Mouse (Mus musculus) cerebellum, adult 9-10 months (tissue): ENCODE results near the gene Mdm2.
"Not testable (repeated sequence)": the region's sequence is repeated elsewhere in the genome, so short reads cannot be mapped to it uniquely, and the experiment has no call there.

Experiments
- DNase-seq: peaks from one replicate; pipeline ENCODE4 v3.0.0; 2022

Gene Mdm2

GRCm38 (mm10) chr10:117732184-117732583 is 21.6 kb upstream of the Mdm2 start:
- DNase-seq: no peak

DNA sequence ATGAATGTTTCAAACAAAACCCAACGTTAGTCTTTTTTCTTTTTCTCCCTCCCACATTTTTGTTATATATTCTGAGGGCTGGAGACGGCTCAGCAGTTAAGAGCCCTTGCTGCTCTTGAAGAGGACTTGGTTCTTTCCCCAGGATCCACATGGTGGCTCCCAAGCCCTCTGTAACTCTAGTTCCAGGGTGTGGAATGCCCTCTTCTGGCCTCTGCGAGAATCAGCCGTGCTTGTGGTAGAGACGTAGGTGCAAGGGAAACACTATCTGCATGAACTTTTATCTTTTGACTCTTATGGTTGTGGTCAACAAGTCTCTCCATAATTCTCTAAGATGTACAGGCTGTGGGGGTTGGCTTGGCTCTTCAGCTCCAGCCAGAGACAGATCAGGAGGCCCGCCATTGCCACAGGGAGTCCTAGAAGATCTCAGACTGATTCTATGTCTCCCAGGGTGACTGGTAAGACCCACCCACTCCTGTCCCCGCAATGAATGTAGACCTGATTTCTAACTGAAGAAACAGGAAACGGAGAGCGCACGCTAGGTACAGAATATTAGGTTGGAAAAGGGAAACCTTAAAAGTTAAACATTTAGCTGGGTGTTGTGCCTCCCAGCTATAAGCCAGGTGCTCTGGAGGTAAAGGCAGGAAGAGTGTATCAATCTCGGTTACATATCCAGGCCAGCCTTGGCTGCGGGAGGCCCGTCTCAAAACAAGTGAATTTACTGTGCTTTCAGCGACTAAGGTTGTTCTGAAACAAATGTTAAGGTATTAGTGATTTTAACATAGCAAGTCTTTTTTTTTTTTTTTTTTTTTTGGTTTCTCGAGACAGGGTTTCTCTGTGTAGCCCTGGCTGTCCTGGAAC is 20.9 kb upstream of the Mdm2 start:
- DNase-seq: no peak

DNA sequence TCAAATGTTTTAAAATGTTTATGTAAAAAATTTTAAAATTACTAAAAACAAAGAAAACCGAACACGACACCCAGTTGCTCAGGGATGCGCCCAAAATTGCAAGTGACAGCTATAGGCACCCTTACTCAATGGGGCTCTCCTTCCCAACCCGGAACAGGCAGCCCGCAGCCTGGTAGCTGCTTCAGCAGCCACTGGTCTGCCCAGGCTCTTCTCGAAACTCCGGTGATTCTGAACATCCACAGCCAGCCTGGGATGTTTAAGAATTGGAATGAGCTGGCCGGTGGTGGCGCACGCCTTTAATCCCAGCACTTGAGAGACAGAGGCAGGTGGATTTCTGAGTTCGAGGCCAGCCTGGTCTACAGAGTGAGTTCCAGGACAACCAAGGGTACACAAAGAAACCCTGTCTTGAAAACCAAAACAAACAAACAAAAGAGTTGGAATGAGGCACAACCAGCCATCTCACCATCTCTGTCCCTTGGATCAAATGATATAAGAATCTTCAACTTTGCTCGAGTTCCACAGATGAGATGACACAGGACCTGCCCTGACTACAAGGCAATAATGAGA is 20.2 kb upstream of the Mdm2 start:
- no peak for DNase-seq

- no peak for DNase-seq
Measured at GRCm38 (mm10) chr10:117730140-117730539, 19.6 kb upstream of the Mdm2 start.

DNA sequence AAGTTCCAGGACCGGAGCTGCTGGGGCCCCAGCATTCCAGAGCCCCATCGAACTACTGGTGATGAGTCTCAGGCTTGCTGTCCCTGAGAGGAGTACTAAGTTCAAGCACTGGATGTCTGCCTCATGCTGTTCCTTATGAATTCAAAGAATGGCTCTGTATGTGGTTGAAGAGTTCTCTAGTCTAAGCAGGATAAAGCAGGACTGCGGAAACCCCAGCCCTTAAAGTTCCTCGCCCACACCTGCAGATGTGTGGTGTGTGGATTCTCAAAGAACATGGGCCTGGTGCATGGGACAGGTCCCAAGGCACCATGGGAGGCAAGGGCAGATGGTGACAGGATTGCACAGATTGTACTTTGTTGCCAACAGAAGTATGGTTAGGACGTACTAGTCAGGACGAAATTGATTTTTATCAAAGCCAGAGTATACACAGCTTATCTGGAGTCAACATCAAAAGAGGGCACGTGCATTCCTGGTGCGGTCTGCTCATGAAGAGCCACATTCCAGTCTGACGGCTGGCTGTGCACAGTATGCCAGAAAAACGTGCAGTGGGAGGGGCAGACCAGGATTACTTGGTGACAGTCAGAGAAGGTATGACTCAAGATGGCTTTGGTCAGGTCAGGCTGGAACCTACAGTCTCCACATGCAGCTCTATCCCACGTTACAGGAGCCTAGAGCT is 18.7 kb upstream of the Mdm2 start:
- no peak for DNase-seq

DNA sequence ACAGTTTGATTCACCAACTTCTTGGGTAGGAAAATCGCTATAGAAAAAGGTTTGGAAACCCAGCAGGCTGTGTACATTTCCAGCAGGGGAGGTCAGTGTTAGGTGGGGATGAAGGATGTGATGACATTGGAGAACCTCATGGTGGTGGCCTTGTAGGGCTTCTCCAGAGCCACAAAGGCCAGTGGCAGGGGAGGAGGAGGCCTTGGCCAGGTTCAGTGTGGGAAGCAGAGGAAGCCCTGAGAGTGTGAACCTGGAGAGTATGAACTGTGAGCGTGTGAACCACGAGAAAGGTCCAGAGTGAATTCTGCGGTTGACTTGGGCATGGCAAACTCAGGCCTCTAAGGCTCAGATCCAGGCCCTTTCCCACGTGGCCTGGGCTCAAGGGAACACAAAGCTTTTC is 18.0 kb upstream of the Mdm2 start:
- no peak for DNase-seq

DNA sequence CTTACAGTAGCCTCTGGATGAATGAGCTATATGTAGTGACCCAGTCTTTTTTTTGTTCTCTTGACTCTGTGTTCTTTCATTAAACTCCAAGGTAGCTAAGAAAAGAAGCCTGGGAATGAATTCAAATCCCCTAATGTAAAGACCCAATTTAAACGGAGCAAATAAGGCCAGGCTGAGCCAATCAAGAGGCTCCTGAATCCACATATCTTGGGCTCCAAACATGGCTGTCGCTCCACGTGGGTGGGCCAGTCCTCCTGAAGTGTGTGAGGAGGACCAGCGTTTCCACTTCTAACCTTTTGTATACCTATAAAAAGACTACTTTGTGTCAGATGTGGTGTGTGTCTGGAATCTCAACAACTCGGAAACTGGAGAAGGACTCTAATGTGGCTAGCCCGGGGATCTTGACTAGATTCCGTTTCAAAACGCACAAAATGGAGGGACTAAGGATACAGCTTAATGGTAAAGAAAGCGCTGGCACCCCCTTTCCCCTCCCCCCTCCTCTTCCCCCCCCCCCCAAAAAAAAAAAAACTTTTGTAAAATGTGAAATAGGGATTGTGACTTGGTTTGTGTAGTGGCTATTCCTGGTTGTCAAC is 17.1 kb upstream of the Mdm2 start:
- DNase-seq: no peak

GRCm38 (mm10) chr10:117726888-117727385 is 16.4 kb upstream of the Mdm2 start:
- DNase-seq: no peak

GRCm38 (mm10) chr10:117726350-117726749 is 15.8 kb upstream of the Mdm2 start:
- DNase-seq: no peak

- no peak for DNase-seq
Measured at GRCm38 (mm10) chr10:117725671-117726070, 15.1 kb upstream of the Mdm2 start.

- DNase-seq: no peak
Measured at GRCm38 (mm10) chr10:117724804-117725361, 14.3 kb upstream of the Mdm2 start.

- no peak for DNase-seq
Measured at GRCm38 (mm10) chr10:117724136-117724718, 13.7 kb upstream of the Mdm2 start.

DNA sequence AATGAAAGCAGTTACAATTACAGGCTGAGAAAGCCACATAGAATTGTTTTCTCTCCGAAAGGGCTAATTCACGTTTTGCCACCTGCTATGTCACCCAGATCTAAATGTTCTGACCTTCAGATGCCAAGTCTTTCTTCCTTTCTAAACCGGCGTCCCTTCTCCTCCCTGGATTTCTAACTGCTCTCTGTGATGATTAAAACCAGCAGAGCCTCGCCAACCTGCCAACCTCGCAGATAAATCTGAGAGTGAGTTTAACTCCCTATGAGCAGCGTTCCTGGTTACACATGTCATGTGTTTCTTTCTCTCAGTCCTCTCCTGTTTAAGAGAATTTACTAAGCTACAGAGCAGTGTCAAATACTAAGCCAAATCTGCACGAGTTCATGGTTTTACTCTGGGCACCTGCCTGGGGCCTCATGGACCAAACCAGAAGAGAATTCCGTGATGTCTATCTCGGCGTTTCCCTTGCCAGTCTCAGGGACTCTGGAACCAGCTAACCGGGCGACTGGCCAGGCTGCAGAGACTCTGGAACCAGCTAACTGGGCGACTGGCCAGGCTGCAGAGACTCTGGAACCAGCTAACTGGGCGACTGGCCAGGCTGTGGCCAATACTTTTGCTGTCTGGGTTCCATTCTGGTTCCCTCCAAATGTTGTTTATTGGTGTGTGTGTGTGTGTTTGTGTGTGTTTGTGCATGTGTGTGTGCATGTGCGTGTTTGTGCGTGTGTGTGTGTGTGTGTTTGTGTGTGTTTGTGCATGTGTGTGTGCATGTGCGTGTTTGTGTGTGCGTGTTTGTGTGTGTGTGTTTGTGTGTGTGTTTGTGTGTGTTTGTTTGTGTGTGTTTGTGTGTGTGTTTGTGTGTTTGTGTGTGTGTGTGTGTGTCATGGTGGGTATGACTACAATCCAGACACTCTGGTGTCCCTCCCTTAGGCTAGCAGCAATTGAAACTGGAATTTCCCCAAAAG is 7.9 kb upstream of the Mdm2 start:
- no peak for DNase-seq

GRCm38 (mm10) chr10:117717583-117717982 is 7.0 kb upstream of the Mdm2 start:
- DNase-seq: no peak

- no peak for DNase-seq
Measured at GRCm38 (mm10) chr10:117716686-117717085, 6.1 kb upstream of the Mdm2 start.

DNA sequence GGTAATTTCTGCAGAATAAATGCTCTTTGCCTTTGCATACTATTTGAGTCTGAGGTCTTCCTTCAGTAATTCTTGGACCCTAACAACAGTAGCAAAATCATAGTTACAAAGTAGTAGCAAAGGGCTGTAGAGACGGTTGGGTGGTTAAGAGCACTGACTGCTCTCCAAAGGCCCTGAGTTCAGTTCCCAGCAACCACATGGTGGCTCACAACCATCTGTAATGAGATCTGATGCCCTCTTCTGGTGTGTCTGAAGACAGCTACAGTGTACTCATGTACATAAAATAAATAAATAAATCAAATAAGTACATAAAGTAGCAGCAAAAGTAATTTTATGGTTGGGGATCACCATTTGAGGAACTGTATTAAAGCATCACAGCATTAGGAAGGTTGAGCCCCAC is 5.1 kb upstream of the Mdm2 start:
- DNase-seq: not testable (repeated sequence)

DNA sequence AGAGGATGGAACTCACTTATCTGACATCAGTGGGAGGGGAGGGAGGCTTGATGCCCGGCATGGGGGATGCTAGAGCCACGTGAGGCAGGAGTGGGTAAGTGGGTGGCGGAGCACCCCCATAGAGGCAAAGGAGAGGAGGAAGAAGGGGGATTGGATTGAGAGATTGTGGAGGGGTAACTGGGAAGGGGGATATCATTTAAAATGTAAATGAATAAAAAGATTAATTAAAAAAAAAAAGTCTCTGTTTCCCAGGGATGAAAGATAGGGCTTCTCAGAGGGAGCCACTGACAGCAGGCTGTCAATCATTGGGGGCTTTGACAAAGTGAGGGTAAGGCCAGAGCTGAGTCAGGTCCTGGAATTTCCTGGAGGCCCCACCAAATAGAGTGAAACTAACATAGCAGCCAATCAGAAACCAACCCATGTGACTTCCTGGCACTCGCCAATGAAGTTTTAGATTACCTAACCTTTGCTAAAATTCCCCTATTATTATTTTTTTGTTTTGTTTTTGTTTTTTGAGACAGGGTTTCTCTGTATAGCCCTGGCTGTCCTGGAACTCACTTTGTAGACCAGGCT is 4.5 kb upstream of the Mdm2 start:
- no peak for DNase-seq

DNA sequence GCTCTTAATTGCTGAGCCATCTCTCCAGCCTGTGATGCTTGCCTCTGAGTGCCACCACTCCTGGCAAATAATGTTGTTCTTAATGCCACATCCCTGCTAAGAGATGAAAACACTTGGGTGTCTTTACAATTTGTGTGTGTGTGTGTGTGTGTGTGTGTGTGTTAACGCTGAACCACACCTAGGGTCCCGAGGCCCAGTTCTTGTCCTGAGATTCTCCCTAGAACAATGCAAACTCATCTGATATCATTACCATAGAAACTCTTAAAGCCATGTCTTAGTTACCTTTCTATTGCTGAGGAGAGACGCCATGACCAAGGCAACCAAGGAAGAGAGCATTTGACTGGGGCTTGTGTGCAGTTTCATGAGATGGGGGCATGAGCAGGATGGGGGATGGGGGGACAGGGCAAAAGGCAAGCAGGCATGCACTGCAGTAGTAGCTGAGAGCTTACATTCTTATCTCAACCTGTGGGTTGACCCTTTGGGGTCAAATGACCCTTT is 3.5 kb upstream of the Mdm2 start:
- no peak for DNase-seq

DNA sequence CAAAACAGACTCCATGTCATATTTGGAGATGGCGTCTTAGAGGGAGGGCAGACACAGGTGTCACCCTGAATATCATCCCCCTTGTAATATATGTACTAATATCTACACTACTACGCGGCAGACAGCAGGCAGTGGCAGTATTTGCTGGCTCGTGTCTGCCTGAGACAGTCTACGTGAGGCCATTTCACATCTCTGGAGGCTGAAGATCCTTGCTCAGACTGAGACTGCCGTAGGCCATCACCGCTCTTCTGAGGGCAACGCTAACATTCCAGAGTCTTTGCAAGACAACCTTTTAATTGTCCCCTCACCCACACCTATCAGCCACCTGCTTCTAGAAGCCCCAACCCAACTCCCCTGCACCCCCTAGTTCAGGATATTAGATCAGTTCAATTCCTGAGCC is 2.9 kb upstream of the Mdm2 start:
- DNase-seq: no peak

- DNase-seq: no peak
Measured at GRCm38 (mm10) chr10:117712871-117713270, 2.3 kb upstream of the Mdm2 start.

GRCm38 (mm10) chr10:117712191-117712754 is 1.7 kb upstream of the Mdm2 start:
- peak; percentile 16 for DNase-seq
